Mouse (Mus musculus) kidney, postnatal 36 days (tissue): Measurements from ENCODE around the gene Gpr152.

Source experiments
- DNase-seq, 2 experiments: peaks; one replicate each; pipeline ENCODE4 v3.0.0; 2021 to 2022; ENCODE audit warnings: mixed read lengths in 2 of 2

The Gpr152 gene

GRCm38 (mm10) chr19:4139446-4139845, at the start of gene Gpr152:
TSS of gene Gpr152 (plus strand) at chr19:4139787.
- no peak for DNase-seq

- no peak for DNase-seq
Observed at GRCm38 (mm10) chr19:4090446-4090845, 49.1 kb upstream of the Gpr152 start.

DNA sequence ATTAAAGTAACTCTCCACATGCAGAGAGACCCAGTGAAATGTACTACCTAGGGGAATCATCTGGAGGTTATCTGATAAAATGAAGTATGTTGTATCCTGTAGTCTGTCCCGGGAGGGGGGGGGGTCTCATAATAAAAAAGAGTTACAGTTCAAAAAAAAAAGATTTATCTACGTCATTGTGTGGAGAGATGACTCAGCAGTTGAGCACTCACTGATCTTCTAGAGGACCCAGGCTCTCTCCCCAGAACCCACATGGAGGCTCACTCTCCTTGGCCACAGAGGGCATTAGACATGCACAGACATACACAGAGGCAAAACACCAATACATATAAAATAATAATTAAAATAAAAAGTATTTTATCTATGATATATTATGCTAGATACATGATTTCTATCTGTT, 48.2 kb upstream of the Gpr152 start:
- no peak for DNase-seq

GRCm38 (mm10) chr19:4092750-4093149, 46.8 kb upstream of the Gpr152 start:
- no peak for DNase-seq

- DNase-seq = no peak
Observed at GRCm38 (mm10) chr19:4093772-4094171, 45.8 kb upstream of the Gpr152 start.

- DNase-seq = no peak
Observed at GRCm38 (mm10) chr19:4094348-4094747, 45.2 kb upstream of the Gpr152 start.

DNA sequence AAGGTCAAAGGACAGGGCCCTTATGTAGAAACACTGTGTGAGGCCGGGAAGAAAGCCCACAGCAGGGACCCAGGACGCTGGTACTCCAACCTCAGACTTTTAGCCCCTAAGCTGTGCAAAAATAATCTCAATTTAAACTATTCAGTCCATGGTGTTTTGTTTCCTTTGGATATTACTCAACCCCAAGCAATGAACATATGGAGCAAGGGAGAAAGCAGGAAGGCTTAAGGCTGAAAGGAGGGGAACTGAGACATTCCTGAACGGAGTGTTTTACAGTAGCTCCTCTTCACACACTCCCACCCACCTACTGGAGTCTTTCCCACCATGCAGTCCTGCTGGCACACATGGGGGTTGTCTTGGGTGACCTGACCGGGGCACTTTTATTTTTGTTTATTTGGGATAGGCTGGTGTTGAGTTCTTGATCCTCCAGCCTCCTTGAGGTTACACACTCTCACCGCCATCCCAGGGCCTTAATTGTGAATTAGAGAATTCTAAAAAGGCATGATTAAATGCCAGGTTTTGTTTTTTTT, 44.7 kb upstream of the Gpr152 start:
- no peak for DNase-seq

GRCm38 (mm10) chr19:4095802-4096201, 43.8 kb upstream of the Gpr152 start:
- DNase-seq = no peak

DNA sequence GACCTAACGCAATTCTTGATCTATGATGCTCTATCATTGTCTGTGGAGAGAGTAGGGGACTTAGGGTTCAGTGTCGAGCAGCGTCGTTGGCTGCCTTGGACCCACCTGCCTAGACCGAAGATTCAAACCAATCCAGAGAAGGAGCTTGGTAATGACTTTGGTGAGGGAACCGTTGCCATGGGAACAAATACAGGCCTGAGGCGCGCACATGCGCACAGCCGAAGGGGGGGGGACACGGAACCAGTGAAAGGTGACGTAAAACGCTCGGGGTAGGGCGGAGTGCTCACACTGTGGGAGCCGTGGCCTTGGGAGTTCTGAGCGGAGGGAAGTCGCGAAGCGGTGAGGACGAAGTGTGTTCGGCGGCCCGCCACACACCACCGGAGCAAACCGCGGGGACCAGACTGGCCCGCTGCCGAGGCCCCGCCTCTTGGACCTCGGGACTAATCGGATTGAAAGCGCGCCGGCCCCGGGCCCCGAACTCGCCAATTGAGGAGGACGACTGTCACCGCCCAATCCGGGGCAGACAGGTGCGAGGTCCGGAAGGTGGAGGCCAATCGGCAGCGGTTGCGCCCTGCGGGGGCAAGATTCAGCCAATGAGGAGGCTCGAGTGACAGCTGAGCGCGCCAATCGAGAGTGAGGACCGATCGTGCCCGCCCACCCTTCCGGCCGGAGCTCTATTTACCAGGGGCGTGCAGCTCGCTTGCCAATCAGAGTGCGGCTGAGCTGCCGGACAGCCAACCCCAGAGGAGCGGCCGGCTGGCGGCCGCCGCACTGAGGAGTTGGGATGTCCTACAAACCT, 42.7 kb upstream of the Gpr152 start, which contains the start of gene Cdk2ap2:
Gene Cdk2ap2, plus strand, starts transcription at position 541 of the 799 bp plus-strand sequence.
- peak; percentile 99 to 100 for DNase-seq

GRCm38 (mm10) chr19:4097441-4097825, 42.2 kb upstream of the Gpr152 start:
- peak; percentile 90 to 91 for DNase-seq

GRCm38 (mm10) chr19:4098426-4098825, 41.2 kb upstream of the Gpr152 start:
- DNase-seq = peak in 1 of 2 experiments; percentile 20

GRCm38 (mm10) chr19:4099056-4099455, 40.5 kb upstream of the Gpr152 start:
- DNase-seq = peak; percentile 96 to 99

DNA sequence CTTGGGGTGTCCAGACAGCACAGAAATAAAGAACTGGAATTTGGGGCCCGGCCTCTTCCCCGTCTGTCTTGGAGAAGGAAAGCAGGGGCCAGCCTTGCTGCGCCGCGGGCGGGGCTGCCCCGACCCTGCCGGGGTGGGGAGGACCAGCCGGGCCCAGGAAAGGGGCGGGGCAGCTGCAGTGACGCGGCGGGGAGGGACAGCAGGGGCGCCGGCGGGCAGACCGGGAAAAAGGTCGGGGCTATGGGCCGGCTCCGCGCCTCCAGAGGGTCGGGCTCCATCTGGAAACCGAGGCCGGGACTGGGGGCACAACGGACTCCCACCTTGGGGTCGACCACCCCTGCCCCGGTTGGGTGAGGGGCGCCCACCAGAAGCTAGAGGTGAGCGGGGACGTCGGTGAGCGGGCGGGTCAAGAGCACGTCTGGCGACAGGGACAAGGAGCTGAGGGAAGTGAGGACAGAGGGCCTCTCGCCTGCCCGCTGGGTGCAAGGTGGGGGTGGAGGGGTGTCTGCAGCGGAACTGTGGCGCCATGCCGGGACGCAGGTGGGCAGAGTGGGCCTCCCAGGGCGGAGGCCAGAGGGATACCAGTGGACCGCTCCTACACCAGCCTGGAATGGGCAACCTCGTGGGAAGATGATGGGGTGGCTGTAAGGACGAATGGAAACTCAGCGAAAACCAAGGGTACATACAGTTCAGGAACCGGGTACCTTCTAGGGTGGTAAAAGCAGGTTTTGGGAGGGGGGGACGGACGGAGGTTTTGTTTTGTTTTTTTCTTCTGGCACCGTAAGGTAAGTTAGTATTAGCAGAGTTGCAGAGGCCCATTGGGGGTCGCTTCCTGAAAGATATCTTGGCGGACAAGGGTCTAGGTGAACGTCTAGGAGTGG, 39.5 kb upstream of the Gpr152 start, which contains the start of gene Pitpnm1:
Gene Pitpnm1, plus strand, starts transcription at position 162 of the 881 bp plus-strand sequence.
- DNase-seq = peak; percentile 82 to 91

DNA sequence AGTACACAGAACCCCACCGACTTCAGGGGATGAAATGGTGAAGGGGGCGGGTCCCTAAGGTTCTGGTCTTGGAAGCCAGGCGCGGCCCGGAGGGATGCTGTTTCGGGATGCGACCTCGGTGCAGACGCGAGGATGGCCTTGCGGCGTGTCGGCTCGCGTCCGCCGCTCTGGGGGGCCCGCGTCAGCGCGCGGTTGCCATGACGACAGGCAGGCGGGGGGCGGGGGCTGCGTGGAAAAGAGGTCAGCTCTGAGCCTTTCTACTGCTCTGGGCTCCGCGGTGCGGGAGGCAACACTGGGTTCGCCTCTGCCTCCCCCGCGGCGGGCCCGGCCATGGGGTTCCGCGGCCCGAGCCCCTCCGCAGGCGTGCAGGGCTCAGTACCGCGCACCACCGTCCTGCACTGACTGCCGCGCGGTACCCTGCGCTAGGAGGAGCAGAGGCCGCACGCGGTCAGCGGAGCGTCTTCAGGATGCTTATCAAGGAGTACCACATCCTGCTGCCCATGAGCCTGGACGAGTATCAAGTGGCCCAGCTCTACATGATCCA, 38.8 kb upstream of the Gpr152 start:
- DNase-seq = peak in 1 of 2 experiments; percentile 42

DNA sequence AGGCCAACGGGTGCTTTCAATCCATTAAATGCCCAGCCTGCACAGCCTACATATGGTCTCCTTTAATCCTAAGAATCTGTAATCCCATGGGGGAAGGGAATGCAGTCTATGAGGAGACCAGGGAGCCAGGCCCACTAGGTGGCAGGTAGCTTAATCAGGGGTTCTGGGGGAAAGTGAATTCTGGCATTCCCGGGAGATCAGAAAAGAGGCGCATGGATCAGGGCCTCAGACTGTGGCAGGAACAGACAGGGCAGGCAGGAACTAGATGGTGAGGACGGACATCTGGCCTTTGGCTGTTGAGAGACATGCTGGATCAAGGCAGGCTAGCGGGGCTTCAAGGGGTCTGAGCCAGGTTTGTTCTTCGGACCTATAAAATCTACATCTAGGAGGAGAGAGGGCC, 38.1 kb upstream of the Gpr152 start:
- DNase-seq = no peak

DNA sequence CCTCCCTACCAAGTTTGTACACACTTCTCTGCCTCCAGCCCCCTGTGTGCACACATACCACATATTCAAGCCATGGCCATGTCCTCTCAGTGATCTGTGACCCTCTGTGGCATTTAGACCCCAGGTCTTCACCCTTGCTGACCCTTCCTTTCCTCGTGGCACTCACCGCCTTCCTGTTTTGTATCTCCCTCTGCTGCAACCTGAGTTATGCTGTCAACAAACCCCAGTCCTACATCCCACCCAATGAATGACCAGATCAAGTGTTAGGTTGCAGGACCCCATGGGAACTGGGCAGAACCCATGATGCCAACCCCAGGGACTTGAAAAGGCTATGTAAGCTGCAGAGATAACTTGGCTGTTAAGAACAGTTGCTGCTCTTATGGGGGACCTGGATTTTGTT, 37.5 kb upstream of the Gpr152 start:
- DNase-seq = no peak

DNA sequence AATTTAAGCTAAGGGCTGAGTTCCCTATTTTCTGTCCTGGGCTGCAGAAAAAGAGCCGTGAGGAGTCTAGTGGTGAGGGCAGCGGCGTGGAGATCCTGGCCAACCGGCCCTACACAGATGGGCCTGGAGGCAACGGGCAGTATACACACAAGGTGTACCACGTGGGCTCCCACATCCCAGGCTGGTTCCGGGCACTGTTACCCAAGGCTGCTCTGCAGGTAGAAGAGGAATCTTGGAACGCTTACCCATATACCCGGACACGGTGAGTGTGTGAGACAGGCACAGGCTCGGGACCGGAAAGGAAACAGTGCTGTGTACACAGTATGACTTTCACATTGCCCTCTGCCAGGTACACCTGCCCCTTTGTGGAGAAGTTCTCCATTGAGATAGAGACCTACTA, 37.0 kb upstream of the Gpr152 start:
- DNase-seq = no peak

DNA sequence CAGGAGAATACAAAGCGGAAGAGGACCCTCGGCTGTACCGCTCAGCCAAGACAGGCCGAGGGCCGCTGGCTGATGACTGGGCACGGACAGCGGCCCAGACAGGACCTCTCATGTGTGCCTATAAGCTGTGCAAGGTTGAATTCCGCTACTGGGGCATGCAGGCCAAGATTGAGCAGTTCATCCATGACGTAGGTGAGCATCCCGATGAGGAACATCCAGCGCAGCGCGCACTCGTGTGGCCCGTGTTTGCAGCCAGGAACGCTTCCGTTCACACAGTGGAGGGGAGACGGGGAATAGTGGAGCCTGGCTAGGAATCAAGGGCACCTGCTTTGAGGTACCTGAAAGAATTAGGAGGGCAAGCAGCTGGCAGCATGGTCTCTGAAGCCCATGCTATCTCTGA, 36.3 kb upstream of the Gpr152 start:
- DNase-seq = no peak

GRCm38 (mm10) chr19:4103792-4104191, 35.8 kb upstream of the Gpr152 start:
- DNase-seq = no peak

- no peak for DNase-seq
Observed at GRCm38 (mm10) chr19:4104675-4105194, 34.9 kb upstream of the Gpr152 start.

GRCm38 (mm10) chr19:4106654-4107053, 32.9 kb upstream of the Gpr152 start:
- peak; percentile 23 to 52 for DNase-seq

- DNase-seq = no peak
Observed at GRCm38 (mm10) chr19:4108535-4108934, 31.1 kb upstream of the Gpr152 start.
